Mouse (Mus musculus) layer of hippocampus, adult 8-10 months (tissue): ENCODE measurements around the gene Ndufa3. TPM values are rescaled to one million over a fixed set of nuclear protein-coding genes. Genes with fewer than 3 reads are reported as not detected.
"Not testable (repeated sequence)": the region's sequence is repeated elsewhere in the genome, so short reads cannot be mapped to it uniquely, and the experiment has no call there.

Experiments
- DNase-seq, 2 experiments: peaks; one replicate each; pipeline ENCODE4 v3.0.0; 2022; ENCODE audit warnings: low spot score in 2 of 2
- total RNA-seq, 4 experiments: library from RNA; stranded (reverse); gene quantifications; 2 replicates each; pipeline ENCODE4 v1.2.4; 2022

Ndufa3 gene
- total RNA-seq = 100 to 1,000 TPM; 526 to 633 (median 592) TPM

GRCm38 (mm10) chr7:3617242-3617995, at the start of gene Ndufa3:
Gene Ndufa3, plus strand, starts transcription at chr7:3617373.
- DNase-seq = peak; percentile 83 to 87

- DNase-seq = no peak
Measured at GRCm38 (mm10) chr7:3569725-3570124, 47.4 kb upstream of the Ndufa3 start.

- not testable (repeated sequence) for DNase-seq
Measured at GRCm38 (mm10) chr7:3570580-3570979, 46.6 kb upstream of the Ndufa3 start.

GRCm38 (mm10) chr7:3571847-3572246, 45.3 kb upstream of the Ndufa3 start:
- DNase-seq = no peak

- peak; percentile 28 to 42 for DNase-seq
Measured at GRCm38 (mm10) chr7:3574216-3574615, 43.0 kb upstream of the Ndufa3 start.

GRCm38 (mm10) chr7:3576354-3577124, 40.6 kb upstream of the Ndufa3 start:
- DNase-seq = no peak

GRCm38 (mm10) chr7:3578196-3578595, 39.0 kb upstream of the Ndufa3 start:
- no peak for DNase-seq

- no peak for DNase-seq
Measured at GRCm38 (mm10) chr7:3578952-3579546, 38.1 kb upstream of the Ndufa3 start.

GRCm38 (mm10) chr7:3580029-3580428, 37.1 kb upstream of the Ndufa3 start:
- no peak for DNase-seq

- DNase-seq = no peak
Measured at GRCm38 (mm10) chr7:3585763-3586162, 31.4 kb upstream of the Ndufa3 start.

- DNase-seq = no peak
Measured at GRCm38 (mm10) chr7:3586255-3586654, 30.9 kb upstream of the Ndufa3 start.

- DNase-seq = no peak
Measured at GRCm38 (mm10) chr7:3587292-3587691, 29.9 kb upstream of the Ndufa3 start.

- DNase-seq = no peak
Measured at GRCm38 (mm10) chr7:3590550-3590949, 26.6 kb upstream of the Ndufa3 start.

- no peak for DNase-seq
Measured at GRCm38 (mm10) chr7:3591534-3591933, 25.6 kb upstream of the Ndufa3 start.

- DNase-seq = no peak
Measured at GRCm38 (mm10) chr7:3593855-3594254, 23.3 kb upstream of the Ndufa3 start.

- DNase-seq = no peak
Measured at GRCm38 (mm10) chr7:3594686-3595085, 22.5 kb upstream of the Ndufa3 start.

- DNase-seq = no peak
Measured at GRCm38 (mm10) chr7:3595146-3595545, 22.0 kb upstream of the Ndufa3 start.

- not testable (repeated sequence) for DNase-seq
Measured at GRCm38 (mm10) chr7:3597755-3598154, 19.4 kb upstream of the Ndufa3 start.

GRCm38 (mm10) chr7:3601119-3601518, 16.1 kb upstream of the Ndufa3 start:
- peak; percentile 49 to 73 for DNase-seq

GRCm38 (mm10) chr7:3606798-3607197, 10.4 kb upstream of the Ndufa3 start:
- no peak for DNase-seq

GRCm38 (mm10) chr7:3607391-3607790, 9.8 kb upstream of the Ndufa3 start:
- no peak for DNase-seq

GRCm38 (mm10) chr7:3608668-3609067, 8.5 kb upstream of the Ndufa3 start:
- no peak for DNase-seq
